Mouse (Mus musculus): ENCODE data around the gene Zfp143. TPM values are rescaled to one million over a fixed set of nuclear protein-coding genes. Genes with fewer than 3 reads are reported as not detected.
A peak's percentile ranks its signal among the peaks of the same experiment; 100 is the strongest.

Gene Zfp143
- polyA plus RNA-seq (2015; fragmentation: Nextera tagmentation; extraction: Ambion mirVana), result 22.3 and 22.6 TPM in 2 replicates

DNA sequence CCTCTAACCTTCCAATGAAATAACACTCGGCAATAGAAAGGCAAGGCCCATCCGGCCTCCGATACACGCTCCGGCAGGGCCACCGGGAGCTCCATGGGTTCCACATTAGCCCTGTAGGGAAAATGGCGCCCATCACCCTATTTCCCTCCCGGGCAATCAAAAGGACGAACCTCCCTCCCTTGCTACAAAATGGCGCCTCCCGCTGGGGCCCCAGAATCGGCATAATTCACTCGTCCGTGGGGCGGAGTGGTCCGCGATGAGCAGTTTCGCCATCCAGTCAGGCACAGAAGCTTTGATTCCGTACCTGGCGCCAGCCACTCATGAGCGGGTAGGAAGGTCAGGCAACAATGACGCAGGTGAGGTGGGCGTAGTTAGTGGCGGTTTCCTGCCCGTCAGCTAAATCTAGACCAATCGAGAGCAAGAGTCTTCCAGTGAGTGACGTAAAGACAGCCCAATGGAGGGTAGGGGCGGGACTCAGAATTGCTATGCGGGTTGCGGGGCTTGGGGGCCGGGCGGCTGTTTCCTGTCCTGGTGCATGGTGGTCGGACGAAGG lies at the start of gene Zfp143:
TSS of gene Zfp143 (plus strand) at position 19 of the 553 bp plus-strand sequence.
- peak within 1 kb of the TSS; percentile 100 for H3K27ac ChIP-seq (ENCODE audit: low read length)
- no peaks in the 10 kb centered on the region for H3K9me3 ChIP-seq (ENCODE audit: low read length)
- ATAC-seq (ENCODE audit: low FRiP score, low TSS enrichment), result peak; percentile 99
- peaks cover 16% of the 10 kb centered on the region for H3K4me1 ChIP-seq (ENCODE audit: insufficient read depth, low read length)
- under 1% methylated on average over 34 of the region's 34 CpGs for WGBS
- H3K36me3 ChIP-seq (ENCODE audit: insufficient read depth, low read length), result peaks cover 5% of the 10 kb centered on the region; the same call in 1 of the 2 replicates
- H3K27me3 ChIP-seq (ENCODE audit: insufficient read depth, low read length), result no peaks in the 10 kb centered on the region
- H3K9ac ChIP-seq (replicated peaks; ENCODE audit: low read length), result peak within 1 kb of the TSS; percentile 99
- H3K4me2 ChIP-seq (replicated peaks; ENCODE audit: low read depth, low read length), result peak within 1 kb of the TSS; percentile 83
- H3K4me3 ChIP-seq (ENCODE audit: low read length), result peak within 1 kb of the TSS; percentile 74

DNA sequence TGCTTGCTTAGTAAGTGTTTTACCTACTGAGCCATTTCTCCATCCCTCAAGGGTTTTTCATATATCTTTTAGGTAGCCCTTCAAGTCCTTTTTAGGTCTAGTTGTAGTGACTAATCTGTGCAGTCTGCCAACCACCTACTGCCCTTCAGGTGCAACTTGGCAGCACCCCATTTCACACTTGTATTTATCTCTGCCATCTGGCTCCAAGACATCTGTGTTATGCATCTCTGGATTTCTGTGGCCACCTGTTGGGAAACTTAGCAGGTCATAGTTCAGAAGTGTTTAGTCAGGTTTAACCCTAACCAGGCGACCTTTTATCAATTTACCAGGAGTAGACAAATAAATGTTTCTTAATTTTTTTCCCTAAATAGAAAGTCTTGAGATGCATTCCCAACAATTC lies 49.6 kb upstream of the Zfp143 start:
- H3K27ac ChIP-seq (ENCODE audit: low read length), result no peak overlapping the region
- H3K36me3 ChIP-seq (ENCODE audit: insufficient read depth, low read length), result no peaks in the 10 kb centered on the region
- WGBS, result 71% methylated on average over 1 of the region's 1 CpGs
- H3K4me2 ChIP-seq (replicated peaks; ENCODE audit: low read depth, low read length), result no peak overlapping the region
- H3K4me3 ChIP-seq (ENCODE audit: low read length), result no peak overlapping the region
- H3K9me3 ChIP-seq (ENCODE audit: low read length), result no peaks in the 10 kb centered on the region
- H3K9ac ChIP-seq (replicated peaks; ENCODE audit: low read length), result no peak overlapping the region
- H3K27me3 ChIP-seq (ENCODE audit: insufficient read depth, low read length), result no peaks in the 10 kb centered on the region
- no peak for ATAC-seq (ENCODE audit: low FRiP score, low TSS enrichment)
- H3K4me1 ChIP-seq (ENCODE audit: insufficient read depth, low read length), result no peaks in the 10 kb centered on the region

- Histone ChIP-seq H3K27me3 (ENCODE audit: insufficient read depth, low read length) (no peaks in the 10 kb centered on the region), H3K4me1 (ENCODE audit: insufficient read depth, low read length) (peaks cover 3% of the 10 kb centered on the region; the same call in 1 of the 2 replicates), H3K9me3 (ENCODE audit: low read length) (no peaks in the 10 kb centered on the region), H3K4me2 (replicated peaks; ENCODE audit: low read depth, low read length) (no peak overlapping the region), H3K36me3 (ENCODE audit: insufficient read depth, low read length) (no peaks in the 10 kb centered on the region), H3K27ac (ENCODE audit: low read length) (no peak overlapping the region), H3K9ac (replicated peaks; ENCODE audit: low read length) (no peak overlapping the region), H3K4me3 (ENCODE audit: low read length) (no peak overlapping the region)
- no peak for ATAC-seq (ENCODE audit: low FRiP score, low TSS enrichment)
- WGBS, result 79% methylated on average over 5 of the region's 5 CpGs
Observed at GRCm38 (mm10) chr7:110014272-110014671, 46.7 kb upstream of the Zfp143 start.

- peak within 1 kb of the TSS; percentile 100 for H3K4me3 ChIP-seq (ENCODE audit: low read length)
- peak within 1 kb of the TSS; percentile 78 for H3K4me2 ChIP-seq (replicated peaks; ENCODE audit: low read depth, low read length)
- peak within 1 kb of the TSS; percentile 98 for H3K9ac ChIP-seq (replicated peaks; ENCODE audit: low read length)
- ATAC-seq (ENCODE audit: low FRiP score, low TSS enrichment), result peak; percentile 98
- H3K36me3 ChIP-seq (ENCODE audit: insufficient read depth, low read length), result no peaks in the 10 kb centered on the region
- no peaks in the 10 kb centered on the region for H3K9me3 ChIP-seq (ENCODE audit: low read length)
- peaks cover 11% of the 10 kb centered on the region for H3K4me1 ChIP-seq (ENCODE audit: insufficient read depth, low read length)
- no peaks in the 10 kb centered on the region for H3K27me3 ChIP-seq (ENCODE audit: insufficient read depth, low read length)
- under 1% methylated on average over 48 of the region's 48 CpGs for WGBS
- peak within 1 kb of the TSS; percentile 95 for H3K27ac ChIP-seq (ENCODE audit: low read length)
Observed at GRCm38 (mm10) chr7:110018117-110018630, 42.8 kb upstream of the Zfp143 start, which contains the start of gene Ipo7. Gene Ipo7 (plus strand): TSS chr7:110018274.

DNA sequence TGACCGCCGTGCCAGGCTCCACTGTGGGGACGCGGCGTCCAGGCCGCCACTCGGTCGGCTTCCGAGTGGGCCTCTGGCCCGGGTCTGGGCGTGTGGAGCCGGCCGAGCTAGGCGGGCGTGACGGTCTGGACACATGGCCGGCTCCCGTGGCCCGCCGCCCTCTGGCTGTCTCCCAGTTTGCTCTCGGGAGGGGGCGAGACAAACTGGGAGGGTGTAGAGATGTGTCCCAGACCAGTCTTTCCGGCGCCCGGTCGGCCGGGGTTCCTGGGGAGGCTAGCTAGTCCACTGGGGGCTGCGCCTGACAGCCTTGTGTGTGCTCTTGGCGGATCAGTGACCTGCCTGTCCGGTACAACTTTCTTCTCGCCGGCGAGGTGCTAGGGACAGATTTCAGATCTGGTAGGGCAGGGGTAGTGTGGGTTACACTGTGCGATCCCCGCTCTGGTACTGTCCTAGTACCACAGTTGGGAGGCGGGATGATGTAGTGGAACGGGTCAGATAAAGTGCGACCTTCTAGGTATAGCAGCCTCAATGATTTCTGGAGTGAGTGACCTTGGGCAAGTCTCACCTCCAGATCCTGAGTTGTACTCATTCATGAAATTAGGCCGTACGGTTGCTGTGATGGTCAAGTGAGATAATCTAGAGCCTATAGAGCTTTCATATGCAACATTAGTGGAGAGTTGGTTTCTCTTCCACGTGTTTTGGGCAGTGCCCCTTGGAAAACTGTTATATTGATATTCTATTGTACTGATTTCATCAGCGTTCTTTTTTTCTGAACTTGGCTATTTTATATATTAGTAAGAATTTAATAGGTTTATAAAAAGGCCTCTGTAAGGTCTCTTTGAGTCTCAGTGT lies 42.2 kb upstream of the Zfp143 start:
- peak overlapping the region; percentile 98 for H3K9ac ChIP-seq (replicated peaks; ENCODE audit: low read length)
- H3K27ac ChIP-seq (ENCODE audit: low read length), result peak overlapping the region; percentile 95
- WGBS, result under 1% methylated on average over 42 of the region's 42 CpGs

GRCm38 (mm10) chr7:110023553-110023952 lies 37.5 kb upstream of the Zfp143 start:
- WGBS, result 84% methylated on average over 1 of the region's 1 CpGs
- Histone ChIP-seq H3K4me2 (replicated peaks; ENCODE audit: low read depth, low read length) (no peak overlapping the region), H3K4me3 (ENCODE audit: low read length) (no peak overlapping the region), H3K4me1 (ENCODE audit: insufficient read depth, low read length) (peaks cover 11% of the 10 kb centered on the region), H3K9me3 (ENCODE audit: low read length) (peaks cover 5% of the 10 kb centered on the region), H3K36me3 (ENCODE audit: insufficient read depth, low read length) (0 out of 2 replicates have a peak, but pooled peaks cover 8% of the 10 kb centered on the region), H3K27me3 (ENCODE audit: insufficient read depth, low read length) (no peaks in the 10 kb centered on the region), H3K9ac (replicated peaks; ENCODE audit: low read length) (no peak overlapping the region), H3K27ac (ENCODE audit: low read length) (no peak overlapping the region)
- ATAC-seq (ENCODE audit: low FRiP score, low TSS enrichment), result no peak

More for the DNA sequence above, 42.2 kb upstream of the Zfp143 start:
- Histone ChIP-seq H3K27me3 (ENCODE audit: insufficient read depth, low read length) (no peaks in the 10 kb centered on the region), H3K9me3 (ENCODE audit: low read length) (no peaks in the 10 kb centered on the region; the same call in 1 of the 2 replicates), H3K4me1 (ENCODE audit: insufficient read depth, low read length) (peaks cover 11% of the 10 kb centered on the region), H3K4me2 (replicated peaks; ENCODE audit: low read depth, low read length) (peak overlapping the region; percentile 78), H3K36me3 (ENCODE audit: insufficient read depth, low read length) (no peaks in the 10 kb centered on the region), H3K4me3 (ENCODE audit: low read length) (peak overlapping the region; percentile 100)
- ATAC-seq (ENCODE audit: low FRiP score, low TSS enrichment), result peak; percentile 89

GRCm38 (mm10) chr7:110026594-110026993 lies 34.4 kb upstream of the Zfp143 start:
- H3K27me3 ChIP-seq (ENCODE audit: insufficient read depth, low read length), result no peaks in the 10 kb centered on the region
- no peak overlapping the region for H3K4me2 ChIP-seq (replicated peaks; ENCODE audit: low read depth, low read length)
- peaks cover 5% of the 10 kb centered on the region for H3K9me3 ChIP-seq (ENCODE audit: low read length)
- no peak overlapping the region for H3K9ac ChIP-seq (replicated peaks; ENCODE audit: low read length)
- WGBS, result 75% methylated on average over 2 of the region's 2 CpGs
- H3K36me3 ChIP-seq (ENCODE audit: insufficient read depth, low read length), result peaks cover 19% of the 10 kb centered on the region; the same call in 1 of the 2 replicates
- no peak for ATAC-seq (ENCODE audit: low FRiP score, low TSS enrichment)
- H3K4me3 ChIP-seq (ENCODE audit: low read length), result no peak overlapping the region
- no peaks in the 10 kb centered on the region for H3K4me1 ChIP-seq (ENCODE audit: insufficient read depth, low read length)
- no peak overlapping the region for H3K27ac ChIP-seq (ENCODE audit: low read length)

DNA sequence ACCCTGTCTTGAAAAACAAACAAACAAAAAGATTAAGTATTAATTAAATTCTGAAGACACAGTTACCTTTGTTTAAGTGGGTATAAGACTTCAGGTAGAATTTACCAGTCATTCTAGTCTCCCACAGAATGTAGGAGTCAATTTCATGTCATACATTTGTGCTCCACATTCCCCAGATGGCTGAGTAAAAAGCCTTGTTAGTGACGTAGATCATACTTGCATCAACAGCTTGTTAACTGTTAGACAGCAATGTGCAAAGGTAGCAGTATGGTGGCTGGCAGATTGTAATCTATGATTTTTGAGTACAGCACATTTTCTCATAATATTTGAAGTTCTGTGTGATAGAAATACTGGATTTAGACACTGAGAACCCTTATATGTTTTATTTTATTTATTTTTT lies 32.2 kb upstream of the Zfp143 start:
- peaks cover 36% of the 10 kb centered on the region for H3K36me3 ChIP-seq (ENCODE audit: insufficient read depth, low read length)
- WGBS, result 91% methylated on average over 1 of the region's 1 CpGs
- peaks cover 5% of the 10 kb centered on the region for H3K9me3 ChIP-seq (ENCODE audit: low read length)

DNA sequence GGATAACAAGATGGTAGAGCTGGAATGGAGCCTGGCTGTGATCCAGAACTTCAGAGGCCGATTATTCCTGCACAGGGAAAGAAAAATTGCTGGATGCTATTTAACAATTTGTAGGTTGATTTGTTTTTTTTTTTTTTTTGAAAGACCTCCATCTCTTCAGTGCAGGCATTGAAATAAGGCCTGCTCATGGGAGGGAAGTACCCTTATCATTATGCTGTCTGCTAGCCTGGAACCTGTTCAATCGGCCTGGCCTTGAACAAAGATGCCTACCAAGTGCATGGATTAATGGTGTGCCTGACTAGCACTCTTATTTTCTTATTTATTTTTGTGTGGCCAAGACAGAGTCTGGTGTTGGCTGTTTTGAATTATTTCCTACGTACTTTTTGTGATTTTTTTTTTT lies 30.7 kb upstream of the Zfp143 start:
- no peak for ATAC-seq (ENCODE audit: low FRiP score, low TSS enrichment)
- Histone ChIP-seq H3K27ac (ENCODE audit: low read length) (no peak overlapping the region), H3K4me2 (replicated peaks; ENCODE audit: low read depth, low read length) (no peak overlapping the region), H3K4me1 (ENCODE audit: insufficient read depth, low read length) (no peaks in the 10 kb centered on the region), H3K9me3 (ENCODE audit: low read length) (no peaks in the 10 kb centered on the region), H3K36me3 (ENCODE audit: insufficient read depth, low read length) (peaks cover 32% of the 10 kb centered on the region), H3K9ac (replicated peaks; ENCODE audit: low read length) (no peak overlapping the region), H3K4me3 (ENCODE audit: low read length) (no peak overlapping the region), H3K27me3 (ENCODE audit: insufficient read depth, low read length) (no peaks in the 10 kb centered on the region)
- WGBS, result 85% methylated on average over 3 of the region's 3 CpGs

More for the DNA sequence above, 32.2 kb upstream of the Zfp143 start:
- H3K4me2 ChIP-seq (replicated peaks; ENCODE audit: low read depth, low read length), result no peak overlapping the region
- no peak overlapping the region for H3K4me3 ChIP-seq (ENCODE audit: low read length)
- ATAC-seq (ENCODE audit: low FRiP score, low TSS enrichment), result no peak
- H3K4me1 ChIP-seq (ENCODE audit: insufficient read depth, low read length), result no peaks in the 10 kb centered on the region
- H3K27me3 ChIP-seq (ENCODE audit: insufficient read depth, low read length), result no peaks in the 10 kb centered on the region
- no peak overlapping the region for H3K9ac ChIP-seq (replicated peaks; ENCODE audit: low read length)
- H3K27ac ChIP-seq (ENCODE audit: low read length), result no peak overlapping the region
